Mouse (Mus musculus): ENCODE measurements at regions not wholly inside any gene's neighbourhood (a gene's known extent, or its start where the extent isn't known, plus 50 kb on each side); places are given as distances from the start of the nearest gene placed in this dataset.

DNA sequence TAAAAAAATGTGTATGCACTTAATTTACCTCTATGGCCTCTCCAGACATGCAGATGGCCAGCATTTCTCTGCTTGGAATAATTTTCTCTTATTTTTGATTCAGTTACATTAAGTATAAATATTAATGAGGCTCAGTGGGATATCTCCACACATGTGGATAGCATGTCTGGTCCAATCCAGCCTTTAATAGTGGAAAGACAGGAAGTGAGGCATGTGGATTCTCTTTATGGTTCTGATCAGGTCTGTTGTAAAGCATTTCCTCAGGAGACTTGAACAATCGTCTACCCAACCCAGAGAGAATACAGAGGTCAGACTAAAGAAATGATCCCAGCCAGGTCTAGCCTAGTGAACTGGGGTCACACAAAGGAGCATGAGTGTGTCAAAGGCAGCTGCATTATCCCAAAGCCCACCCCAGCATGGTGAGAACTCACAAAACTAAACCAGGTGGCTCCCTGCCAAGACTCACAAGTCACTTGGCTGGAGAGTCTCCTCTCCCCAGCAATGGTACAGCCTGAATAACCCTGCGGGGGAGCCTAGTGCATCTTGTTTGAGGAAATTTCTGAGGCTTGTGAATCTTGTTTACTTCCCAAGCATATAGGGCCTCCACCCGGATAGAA lies 123.3 kb upstream of the Slc22a23 start:
- H3K4me1 ChIP-seq (ENCODE audit: control insufficient read depth, insufficient read depth, low read length), result no peaks in the 10 kb centered on the region
- ATAC-seq (ENCODE audit: low read depth), result no peak; the same call in 1 of the 2 replicates
- no peak overlapping the region for H3K27ac ChIP-seq (ENCODE audit: low read depth, low read length)
- H3K9ac ChIP-seq (replicated peaks; ENCODE audit: low read depth, low read length), result no peak overlapping the region
- 65% methylated on average over 3 of the region's 3 CpGs for WGBS
- H3K27me3 ChIP-seq (ENCODE audit: control insufficient read depth, insufficient read depth, low read length), result no peaks in the 10 kb centered on the region
- H3K4me3 ChIP-seq (ENCODE audit: low read depth, low read length), result no peak overlapping the region
- H3K36me3 ChIP-seq (ENCODE audit: control insufficient read depth, insufficient read depth, low read length), result no peaks in the 10 kb centered on the region
- no peaks in the 10 kb centered on the region for H3K9me3 ChIP-seq (ENCODE audit: control insufficient read depth, low read length)
- no peak overlapping the region for H3K4me2 ChIP-seq (ENCODE audit: low read depth, low read length)

DNA sequence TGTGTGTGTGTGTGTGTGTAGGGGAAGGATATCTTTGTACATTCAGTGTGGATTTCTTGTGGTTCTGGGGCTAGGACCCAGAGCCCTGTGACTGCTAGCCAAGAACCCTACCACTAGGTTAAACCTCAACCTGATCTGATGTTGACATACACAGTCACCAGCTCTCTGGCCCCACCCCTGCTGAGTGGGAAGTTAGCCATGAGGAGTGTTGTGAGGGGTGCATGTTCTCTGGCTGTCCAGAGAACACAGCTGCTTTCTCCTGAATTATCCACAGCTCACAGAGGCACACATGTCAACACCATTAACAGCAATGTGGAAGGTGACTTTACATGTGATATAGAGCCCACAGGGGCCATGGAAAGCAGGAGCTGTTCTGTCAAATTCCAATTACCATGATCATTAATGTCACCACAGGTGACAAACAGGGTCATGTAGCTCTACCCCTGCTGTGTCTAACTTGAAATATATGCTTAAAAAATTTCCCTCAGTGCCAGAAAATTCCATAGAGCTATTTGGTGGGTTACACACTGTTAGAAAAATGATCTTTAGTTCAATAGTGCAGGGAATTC lies 121.0 kb upstream of the Slc22a23 start:
- Histone ChIP-seq H3K27ac (ENCODE audit: low read depth, low read length) (no peak overlapping the region), H3K4me3 (ENCODE audit: low read depth, low read length) (no peak overlapping the region), H3K4me1 (ENCODE audit: control insufficient read depth, insufficient read depth, low read length) (0 out of 2 replicates have a peak, but pooled peaks cover 5% of the 10 kb centered on the region), H3K9ac (replicated peaks; ENCODE audit: low read depth, low read length) (no peak overlapping the region), H3K36me3 (ENCODE audit: control insufficient read depth, insufficient read depth, low read length) (no peaks in the 10 kb centered on the region), H3K4me2 (ENCODE audit: low read depth, low read length) (no peak overlapping the region), H3K9me3 (ENCODE audit: control insufficient read depth, low read length) (no peaks in the 10 kb centered on the region), H3K27me3 (ENCODE audit: control insufficient read depth, insufficient read depth, low read length) (no peaks in the 10 kb centered on the region)
- no peak for ATAC-seq (ENCODE audit: low read depth)

DNA sequence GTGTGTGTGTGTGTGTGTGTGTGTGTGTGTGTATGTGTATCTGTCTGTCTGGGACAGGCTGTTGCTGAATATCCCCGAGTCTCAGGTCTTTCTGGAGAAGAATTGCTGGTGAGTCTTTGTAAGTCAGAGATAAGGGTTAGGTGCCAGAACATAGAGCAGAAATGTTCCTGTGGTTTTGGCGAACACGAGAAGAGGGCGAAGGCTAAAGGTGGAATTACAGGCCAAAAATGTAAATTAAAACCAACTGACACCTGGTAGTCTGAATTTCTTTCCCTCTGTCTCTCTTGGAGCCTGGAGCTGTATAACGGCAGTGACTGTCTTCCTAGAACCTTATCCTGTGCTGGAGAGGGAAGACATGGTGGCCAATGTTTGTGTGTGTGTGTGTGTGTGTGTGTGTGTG lies 120.5 kb upstream of the Slc22a23 start:
- H3K9me3 ChIP-seq (ENCODE audit: control insufficient read depth, low read length), result no peaks in the 10 kb centered on the region
- ATAC-seq (ENCODE audit: low read depth), result no peak
- no peaks in the 10 kb centered on the region for H3K27me3 ChIP-seq (ENCODE audit: control insufficient read depth, insufficient read depth, low read length)
- no peak overlapping the region for H3K27ac ChIP-seq (ENCODE audit: low read depth, low read length)
- H3K4me2 ChIP-seq (ENCODE audit: low read depth, low read length), result no peak overlapping the region
- H3K4me3 ChIP-seq (ENCODE audit: low read depth, low read length), result no peak overlapping the region
- H3K36me3 ChIP-seq (ENCODE audit: control insufficient read depth, insufficient read depth, low read length), result no peaks in the 10 kb centered on the region
- H3K9ac ChIP-seq (replicated peaks; ENCODE audit: low read depth, low read length), result no peak overlapping the region
- 0 out of 2 replicates have a peak, but pooled peaks cover 5% of the 10 kb centered on the region for H3K4me1 ChIP-seq (ENCODE audit: control insufficient read depth, insufficient read depth, low read length)
- WGBS, result 86% methylated on average over 5 of the region's 5 CpGs

DNA sequence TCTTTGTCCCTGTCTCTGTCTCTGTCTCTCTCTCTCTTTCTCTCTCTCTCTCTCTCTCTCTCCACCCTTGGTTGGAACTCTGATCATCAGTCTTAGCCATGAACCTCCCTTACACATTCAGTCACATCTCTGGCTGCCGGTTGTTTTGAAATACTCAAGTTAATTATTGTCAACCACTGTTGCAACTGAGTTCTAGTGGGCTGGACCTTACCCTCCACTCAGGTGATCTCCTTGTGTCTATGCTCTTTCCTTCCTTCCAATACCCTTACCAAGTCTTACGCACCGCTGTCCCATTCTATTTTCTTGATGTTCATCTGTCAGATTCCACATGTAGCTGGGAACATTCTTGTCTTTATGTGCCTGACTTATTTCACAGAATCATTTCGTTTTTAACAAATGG lies 119.2 kb upstream of the Slc22a23 start:
- Histone ChIP-seq H3K4me2 (ENCODE audit: low read depth, low read length) (no peak overlapping the region), H3K4me1 (ENCODE audit: control insufficient read depth, insufficient read depth, low read length) (0 out of 2 replicates have a peak, but pooled peaks cover 5% of the 10 kb centered on the region), H3K9me3 (ENCODE audit: control insufficient read depth, low read length) (no peaks in the 10 kb centered on the region), H3K9ac (replicated peaks; ENCODE audit: low read depth, low read length) (no peak overlapping the region), H3K27ac (ENCODE audit: low read depth, low read length) (no peak overlapping the region), H3K4me3 (ENCODE audit: low read depth, low read length) (no peak overlapping the region), H3K36me3 (ENCODE audit: control insufficient read depth, insufficient read depth, low read length) (no peaks in the 10 kb centered on the region), H3K27me3 (ENCODE audit: control insufficient read depth, insufficient read depth, low read length) (no peaks in the 10 kb centered on the region)
- ATAC-seq (ENCODE audit: low read depth), result no peak
- WGBS, result 89% methylated on average over 4 of the region's 4 CpGs

DNA sequence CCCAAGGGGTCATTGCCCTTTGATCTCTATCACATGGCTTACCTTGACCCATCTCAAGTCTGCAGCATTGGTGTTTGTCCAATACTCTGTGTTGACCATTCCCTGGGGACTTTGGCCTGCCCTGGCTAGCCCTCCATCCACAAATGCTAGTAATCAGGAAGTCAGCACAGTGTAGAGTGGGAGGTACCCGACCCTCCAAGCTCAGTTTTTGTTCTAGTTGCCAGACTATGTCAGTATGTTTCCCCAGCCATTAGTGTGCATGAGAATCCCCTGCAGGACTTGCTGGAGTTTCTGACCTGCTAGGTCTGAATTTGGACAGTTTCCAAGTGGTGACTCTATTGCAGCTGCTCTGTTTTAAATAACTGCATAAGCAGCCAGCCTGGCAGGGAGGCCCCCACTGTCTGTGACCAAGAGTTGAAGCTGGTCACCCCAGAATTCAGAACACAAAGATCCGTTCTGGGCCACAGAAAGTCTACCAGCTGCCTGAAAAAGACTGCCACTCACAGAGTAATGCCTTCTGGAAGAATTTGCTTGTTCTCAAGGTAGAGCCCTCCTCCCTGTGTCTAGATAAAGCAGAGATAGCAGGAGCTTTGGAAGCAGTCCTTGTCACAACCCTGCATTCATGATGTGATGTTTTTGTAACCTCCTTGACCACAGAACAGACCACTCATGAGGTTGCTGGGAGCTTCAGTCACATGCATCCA lies 118.0 kb upstream of the Slc22a23 start:
- no peaks in the 10 kb centered on the region for H3K9me3 ChIP-seq (ENCODE audit: control insufficient read depth, low read length)
- H3K4me3 ChIP-seq (ENCODE audit: low read depth, low read length), result no peak overlapping the region
- no peak overlapping the region for H3K9ac ChIP-seq (replicated peaks; ENCODE audit: low read depth, low read length)
- no peaks in the 10 kb centered on the region for H3K36me3 ChIP-seq (ENCODE audit: control insufficient read depth, insufficient read depth, low read length)
- ATAC-seq (ENCODE audit: low read depth), result peak; percentile 71; the same call in 1 of the 2 replicates
- 0 out of 2 replicates have a peak, but pooled peaks cover 5% of the 10 kb centered on the region for H3K4me1 ChIP-seq (ENCODE audit: control insufficient read depth, insufficient read depth, low read length)
- H3K27me3 ChIP-seq (ENCODE audit: control insufficient read depth, insufficient read depth, low read length), result no peaks in the 10 kb centered on the region
- no peak overlapping the region for H3K4me2 ChIP-seq (ENCODE audit: low read depth, low read length)
- 53% methylated on average over 2 of the region's 2 CpGs for WGBS
- H3K27ac ChIP-seq (ENCODE audit: low read depth, low read length), result no peak overlapping the region

DNA sequence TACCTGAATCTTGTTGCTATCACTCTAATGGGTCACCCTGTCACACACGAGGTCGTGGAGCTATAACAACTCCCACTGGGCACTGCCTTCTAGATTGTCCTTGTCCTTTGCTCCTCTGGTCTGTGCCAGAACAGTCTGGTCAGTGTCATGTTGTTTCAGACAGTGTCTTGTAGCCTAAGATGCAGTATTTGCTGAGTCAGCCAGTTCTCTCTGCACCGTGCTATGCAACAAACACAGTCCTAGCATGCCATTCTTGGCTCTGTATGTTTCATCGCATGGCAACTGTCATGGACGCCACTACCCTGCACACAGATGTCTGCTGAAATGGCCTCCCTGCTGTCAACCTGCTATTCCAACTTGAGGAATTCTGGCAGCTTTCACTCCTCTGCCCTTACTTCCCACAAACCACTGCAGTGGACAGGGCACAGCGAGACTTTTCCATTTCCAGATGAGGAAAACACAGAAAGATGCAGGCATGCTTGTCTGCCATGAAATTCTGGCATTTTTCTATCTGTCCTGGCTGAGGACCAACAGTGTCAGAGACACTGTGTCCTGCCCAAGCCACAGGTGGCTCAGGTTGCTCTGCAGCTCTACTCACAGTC lies 117.3 kb upstream of the Slc22a23 start:
- no peak overlapping the region for H3K27ac ChIP-seq (ENCODE audit: low read depth, low read length)
- H3K4me3 ChIP-seq (ENCODE audit: low read depth, low read length), result no peak overlapping the region
- no peaks in the 10 kb centered on the region for H3K36me3 ChIP-seq (ENCODE audit: control insufficient read depth, insufficient read depth, low read length)
- 67% methylated on average over 6 of the region's 6 CpGs for WGBS
- H3K27me3 ChIP-seq (ENCODE audit: control insufficient read depth, insufficient read depth, low read length), result no peaks in the 10 kb centered on the region
- H3K9ac ChIP-seq (replicated peaks; ENCODE audit: low read depth, low read length), result no peak overlapping the region
- ATAC-seq (ENCODE audit: low read depth), result no peak
- H3K9me3 ChIP-seq (ENCODE audit: control insufficient read depth, low read length), result no peaks in the 10 kb centered on the region
- 0 out of 2 replicates have a peak, but pooled peaks cover 5% of the 10 kb centered on the region for H3K4me1 ChIP-seq (ENCODE audit: control insufficient read depth, insufficient read depth, low read length)
- no peak overlapping the region for H3K4me2 ChIP-seq (ENCODE audit: low read depth, low read length)

DNA sequence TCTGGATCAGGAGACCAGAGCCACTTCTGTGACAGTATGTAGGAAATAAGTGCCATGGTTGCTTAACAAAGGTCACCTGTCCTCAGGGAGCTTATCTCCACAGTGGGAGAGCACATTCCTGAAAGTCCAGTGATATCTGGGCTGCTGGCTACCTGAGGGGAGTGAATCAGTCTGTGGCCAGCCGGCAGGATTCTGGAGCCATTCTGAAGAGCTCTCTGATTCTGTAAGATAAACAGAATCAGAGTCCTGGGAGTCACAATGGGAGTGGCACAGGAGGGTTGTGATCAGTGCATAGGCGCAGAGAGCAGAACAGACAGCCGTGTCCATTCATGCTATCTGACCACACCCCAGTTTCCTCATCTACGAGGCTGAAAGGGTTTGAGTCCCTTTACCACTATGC lies 116.0 kb upstream of the Slc22a23 start:
- H3K4me2 ChIP-seq (ENCODE audit: low read depth, low read length), result no peak overlapping the region
- no peak overlapping the region for H3K4me3 ChIP-seq (ENCODE audit: low read depth, low read length)
- H3K36me3 ChIP-seq (ENCODE audit: control insufficient read depth, insufficient read depth, low read length), result no peaks in the 10 kb centered on the region
- no peak for ATAC-seq (ENCODE audit: low read depth)
- H3K27ac ChIP-seq (ENCODE audit: low read depth, low read length), result no peak overlapping the region
- no peaks in the 10 kb centered on the region for H3K27me3 ChIP-seq (ENCODE audit: control insufficient read depth, insufficient read depth, low read length)
- H3K4me1 ChIP-seq (ENCODE audit: control insufficient read depth, insufficient read depth, low read length), result 0 out of 2 replicates have a peak, but pooled peaks cover 5% of the 10 kb centered on the region
- H3K9me3 ChIP-seq (ENCODE audit: control insufficient read depth, low read length), result no peaks in the 10 kb centered on the region
- no peak overlapping the region for H3K9ac ChIP-seq (replicated peaks; ENCODE audit: low read depth, low read length)
- 67% methylated on average over 4 of the region's 4 CpGs for WGBS

DNA sequence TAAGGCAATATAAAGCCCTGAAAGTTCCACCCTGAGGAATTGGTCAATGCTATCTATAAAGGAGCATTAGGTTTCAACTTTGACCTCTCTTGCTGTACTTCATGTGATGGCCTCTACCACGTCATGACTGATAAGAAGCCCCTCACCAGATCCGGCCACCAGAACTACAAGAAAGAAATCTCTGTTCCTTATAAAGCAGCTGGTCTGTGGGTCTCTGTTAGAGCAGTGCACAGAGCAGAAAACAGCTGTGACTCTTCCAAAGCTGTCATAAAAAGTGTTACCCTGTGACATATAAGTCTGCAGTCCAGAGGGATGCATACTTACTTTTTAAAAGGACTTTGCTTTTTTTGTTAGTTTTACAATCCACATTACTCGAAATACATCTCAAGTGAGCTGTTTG lies 111.1 kb upstream of the Slc22a23 start:
- Histone ChIP-seq H3K27ac (ENCODE audit: low read depth, low read length) (no peak overlapping the region), H3K4me2 (ENCODE audit: low read depth, low read length) (no peak overlapping the region), H3K4me3 (ENCODE audit: low read depth, low read length) (no peak overlapping the region), H3K9ac (replicated peaks; ENCODE audit: low read depth, low read length) (no peak overlapping the region), H3K9me3 (ENCODE audit: control insufficient read depth, low read length) (no peaks in the 10 kb centered on the region), H3K4me1 (ENCODE audit: control insufficient read depth, insufficient read depth, low read length) (no peaks in the 10 kb centered on the region), H3K36me3 (ENCODE audit: control insufficient read depth, insufficient read depth, low read length) (no peaks in the 10 kb centered on the region), H3K27me3 (ENCODE audit: control insufficient read depth, insufficient read depth, low read length) (no peaks in the 10 kb centered on the region)
- 82% methylated on average over 3 of the region's 3 CpGs for WGBS
- ATAC-seq (ENCODE audit: low read depth), result no peak

DNA sequence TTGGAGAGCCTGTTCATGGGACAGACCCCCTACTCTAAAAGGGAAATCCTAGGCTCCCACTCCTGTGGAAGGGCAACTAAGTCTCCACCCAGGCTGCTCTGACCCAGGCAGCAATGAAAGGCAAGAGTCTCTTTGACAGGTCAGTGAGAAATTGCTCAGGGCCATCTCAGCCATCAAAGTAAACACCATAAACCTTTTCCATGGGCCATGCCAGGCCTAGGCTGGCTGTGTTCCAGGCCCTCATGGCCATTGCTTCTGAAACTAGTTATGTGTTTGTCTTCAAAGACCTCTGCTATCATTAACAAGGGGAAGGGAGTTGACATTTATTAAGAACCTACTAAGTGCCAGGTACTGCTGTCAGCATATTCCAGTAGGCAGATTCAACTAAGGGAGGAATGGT lies 101.8 kb upstream of the Slc22a23 start:
- no peak overlapping the region for H3K27ac ChIP-seq (ENCODE audit: low read depth, low read length)
- H3K4me1 ChIP-seq (ENCODE audit: control insufficient read depth, insufficient read depth, low read length), result no peaks in the 10 kb centered on the region
- no peaks in the 10 kb centered on the region for H3K9me3 ChIP-seq (ENCODE audit: control insufficient read depth, low read length)
- no peak overlapping the region for H3K4me3 ChIP-seq (ENCODE audit: low read depth, low read length)
- ATAC-seq (ENCODE audit: low read depth), result no peak
- H3K36me3 ChIP-seq (ENCODE audit: control insufficient read depth, insufficient read depth, low read length), result no peaks in the 10 kb centered on the region
- H3K9ac ChIP-seq (replicated peaks; ENCODE audit: low read depth, low read length), result no peak overlapping the region
- no peak overlapping the region for H3K4me2 ChIP-seq (ENCODE audit: low read depth, low read length)
- no peaks in the 10 kb centered on the region for H3K27me3 ChIP-seq (ENCODE audit: control insufficient read depth, insufficient read depth, low read length)

Data from neural tube, embryonic 14.5 days (tissue).